14 mouse cellular contexts compared by ENCODE assay signal in the genomic region with DNA sequence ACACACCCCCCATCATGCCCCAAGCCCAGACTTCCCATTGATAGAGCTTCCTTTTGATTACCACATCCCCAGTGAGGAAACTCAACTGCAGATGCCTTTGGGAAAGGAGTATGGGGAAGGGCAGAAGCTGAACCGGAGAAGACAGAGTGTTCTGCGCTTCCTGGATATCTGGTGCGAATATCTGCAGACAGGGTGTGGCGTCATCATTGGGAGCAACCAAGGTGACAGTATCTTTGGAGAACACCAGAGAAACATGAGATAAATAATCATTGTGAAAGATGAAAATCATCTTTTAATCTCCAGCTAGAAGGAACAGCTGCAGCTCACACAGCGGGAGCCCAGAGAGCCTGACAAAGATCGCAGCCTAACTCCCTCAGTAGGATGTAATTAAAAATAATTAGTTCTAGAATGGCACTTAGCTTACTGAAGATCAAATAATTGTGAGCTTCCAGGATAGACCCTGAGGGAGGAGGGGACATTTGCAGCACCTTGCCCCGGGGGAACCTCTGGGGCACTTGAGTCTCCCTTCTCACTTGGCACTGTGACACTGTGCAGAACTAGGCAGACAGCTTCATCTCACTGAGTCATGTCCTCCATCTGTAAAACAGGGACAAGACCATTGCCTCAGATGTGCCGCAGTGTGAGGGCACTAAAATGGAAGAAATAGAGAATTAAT. TPM values are rescaled to one million over a fixed set of nuclear protein-coding genes. Genes with fewer than 3 reads are reported as not detected.
A peak's percentile ranks its signal among the peaks of the same experiment; 100 is the strongest.
DNase-seq lines count a peak whose midpoint lies in the region; ATAC-seq lines count a peak whose summit lies in the region.
"Had no signal": no experiment of that assay in that cellular context is flagged by ENCODE, and none has a peak within 500 bp of the region (broad histone marks: within the 10 kb centered on the region; RNA-seq: fewer than 3 reads in every experiment).

No protein-coding gene starts in this region.

- H3K9ac ChIP-seq in hindbrain, embryonic 15.5 days = no peak overlapping the region

- WGBS in hindbrain, embryonic 15.5 days = 64% methylated on average over 8 of the region's 8 CpGs

- no peak for DNase-seq in frontal cortex, postnatal 36 days (ENCODE audit: low spot score in 2 of 2)
- peak; percentile 24 for DNase-seq in brain, adult 2 months (ENCODE audit: low read depth, low spot score)
- DNase-seq in kidney, adult 18-20 months = no peak
- no peak for DNase-seq in MN1 (ENCODE audit: low spot score)
- DNase-seq: adrenal gland, postnatal 36 days; cerebellum, adult 2 months; heart, adult 18-20 months; kidney, adult 11 months; thymus, postnatal 14 days had no signal

- no peaks in the 10 kb centered on the region for H3K36me3 ChIP-seq in hindbrain, embryonic 15.5 days

- no peaks in the 10 kb centered on the region for H3K27me3 ChIP-seq in hindbrain, embryonic 15.5 days

- H3K27ac ChIP-seq in hindbrain, embryonic 15.5 days (replicated peaks) = no peak overlapping the region
- H3K27ac ChIP-seq: macrophage had no signal

- H3K4me2 ChIP-seq in hindbrain, embryonic 15.5 days = no peak overlapping the region

- peak; percentile 38; the same call in 1 of the 2 replicates for ATAC-seq in frontal cortex, adult (ENCODE audit: low TSS enrichment)
- peak; percentile 75; the same call in 1 of the 2 replicates for ATAC-seq in hindbrain, embryonic 15.5 days (ENCODE audit: low FRiP score, low read depth)
- peak; percentile 70 for ATAC-seq in megakaryocyte-erythroid progenitor cell, adult 5-6 weeks (replicated peaks; ENCODE audit: low FRiP score, low TSS enrichment, poor library complexity, severe bottlenecking)
- ATAC-seq in erythroblast, adult 5-6 weeks (replicated peaks; ENCODE audit: low FRiP score, poor library complexity, severe bottlenecking) = no peak

- no peak overlapping the region for H3K4me3 ChIP-seq in hindbrain, embryonic 15.5 days

- H3K9me3 ChIP-seq in hindbrain, embryonic 15.5 days = no peaks in the 10 kb centered on the region

- no peaks in the 10 kb centered on the region for H3K4me1 ChIP-seq in hindbrain, embryonic 15.5 days (replicated peaks)

RNA-seq across cellular contexts. Expression of gene Prkcq, which starts 38.5 kb away (rescaled TPM):
- 16.9 and 20.5 TPM in 2 replicates for polyA plus RNA-seq in hindbrain, embryonic 15.5 days (2015; fragmentation: Nextera tagmentation; extraction: Ambion mirVana)
- 6.9 and 18.0 TPM in 2 replicates for total RNA-seq in megakaryocyte-erythroid progenitor cell, adult 5-6 weeks (2014; fragmentation: Nextera tagmentation)
- 8.5 and 14.4 TPM in 2 replicates for total RNA-seq in megakaryocyte-erythroid progenitor cell, adult 5-6 weeks (2017)
- total RNA-seq in erythroblast, adult 5-6 weeks (2015; ENCODE audit: low replicate concordance) = 0.63 and 0.96 TPM in 2 replicates
- 0.28 and 1.3 TPM in 2 replicates for total RNA-seq in erythroblast, adult 5-6 weeks (2017; ENCODE audit: low replicate concordance)
